Mouse (Mus musculus) forebrain, embryonic 13.5 days (tissue): ENCODE measurements at regions not wholly inside any gene's neighbourhood (a gene's known extent, or its start where the extent isn't known, plus 50 kb on each side); places are given as distances from the start of the nearest gene placed in this dataset.

Experiments used
- ATAC-seq: fragments of 200-750 bp; cut with Nextera tagmentation; 2 replicates; pipeline ENCODE4 v1.8.0; 2017
- H3K27ac ChIP-seq: fragments of 300-500 bp; sonication (generic); 2 replicates; pipeline ENCODE4 v1.5.1; 2015; ENCODE audit warnings: inconsistent platforms, mild to moderate bottlenecking, moderate library complexity
- H3K27me3 ChIP-seq: fragments of 300-500 bp; sonication (generic); 2 replicates; pipeline ENCODE4 v1.6.1; 2015; ENCODE audit warnings: mild to moderate bottlenecking, inconsistent platforms
- H3K36me3 ChIP-seq: fragments of 300-500 bp; sonication (generic); 2 replicates; pipeline ENCODE4 v1.6.1; 2015; ENCODE audit warnings: mild to moderate bottlenecking, inconsistent platforms; ENCODE audit not compliant: poor library complexity, severe bottlenecking
- H3K4me1 ChIP-seq: fragments of 300-500 bp; sonication (generic); 2 replicates; pipeline ENCODE4 v1.6.1; 2015; ENCODE audit warnings: inconsistent platforms
- H3K4me2 ChIP-seq: fragments of 300-500 bp; sonication (generic); 2 replicates; pipeline ENCODE4 v1.6.1; 2015; ENCODE audit warnings: inconsistent platforms, mild to moderate bottlenecking, moderate library complexity
- H3K4me3 ChIP-seq: fragments of 300-500 bp; sonication (generic); 2 replicates; pipeline ENCODE4 v1.5.1; 2015; ENCODE audit warnings: mild to moderate bottlenecking, inconsistent platforms
- H3K9ac ChIP-seq: fragments of 300-500 bp; sonication (generic); 2 replicates; pipeline ENCODE4 v1.6.1; 2015; ENCODE audit warnings: mild to moderate bottlenecking, inconsistent platforms
- H3K9me3 ChIP-seq: fragments of 300-500 bp; sonication (generic); replicated peaks from 2 replicates; pipeline ENCODE4 v1.6.1; 2016; ENCODE audit warnings: inconsistent platforms
- WGBS: fragments of 180-500 bp; shearing (Covaris S2); methylation state at CpG from one replicate; pipeline ENCODE4 v1.1.7; 2015; 5-methylcytosine and 5-hydroxymethylcytosine counted together

DNA sequence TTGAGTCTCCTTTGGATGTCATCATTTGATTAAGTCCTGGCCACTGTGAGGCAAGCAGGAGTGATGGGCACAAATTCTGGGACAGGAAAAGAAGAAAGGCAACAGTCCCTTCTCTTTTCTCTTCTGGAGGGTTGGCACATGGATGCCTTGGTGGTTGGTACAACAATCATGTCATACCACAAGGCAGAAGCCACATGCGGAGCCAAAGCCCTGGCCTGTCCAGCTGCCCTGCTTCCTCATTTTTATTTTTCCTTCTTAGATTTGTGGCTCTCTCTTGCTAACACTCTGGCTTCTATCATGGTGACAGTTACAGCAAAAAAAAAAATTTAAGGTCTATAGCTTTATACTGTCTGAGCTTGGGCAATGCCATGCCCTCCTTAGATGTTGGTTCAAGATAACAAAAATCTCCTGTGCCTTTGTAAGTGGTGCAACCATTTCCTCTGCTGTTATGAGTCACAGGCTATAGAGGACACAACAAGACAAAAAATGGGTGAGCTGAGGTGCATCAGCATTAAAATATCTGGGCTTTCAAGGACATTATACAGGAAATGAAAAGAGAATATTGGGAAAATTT is 158.2 kb downstream of the Evx1 start:
- no peak overlapping the region for H3K4me3 ChIP-seq
- WGBS: 93% methylated on average over 1 of the region's 1 CpGs
- H3K4me1 ChIP-seq: peaks cover 13% of the 10 kb centered on the region
- no peak for ATAC-seq
- no peak overlapping the region for H3K4me2 ChIP-seq
- 0 out of 2 replicates have a peak, but pooled peaks cover 7% of the 10 kb centered on the region for H3K27me3 ChIP-seq
- H3K9ac ChIP-seq: no peak overlapping the region
- H3K36me3 ChIP-seq: no peaks in the 10 kb centered on the region
- no peak overlapping the region for H3K27ac ChIP-seq
- H3K9me3 ChIP-seq: no peaks in the 10 kb centered on the region

DNA sequence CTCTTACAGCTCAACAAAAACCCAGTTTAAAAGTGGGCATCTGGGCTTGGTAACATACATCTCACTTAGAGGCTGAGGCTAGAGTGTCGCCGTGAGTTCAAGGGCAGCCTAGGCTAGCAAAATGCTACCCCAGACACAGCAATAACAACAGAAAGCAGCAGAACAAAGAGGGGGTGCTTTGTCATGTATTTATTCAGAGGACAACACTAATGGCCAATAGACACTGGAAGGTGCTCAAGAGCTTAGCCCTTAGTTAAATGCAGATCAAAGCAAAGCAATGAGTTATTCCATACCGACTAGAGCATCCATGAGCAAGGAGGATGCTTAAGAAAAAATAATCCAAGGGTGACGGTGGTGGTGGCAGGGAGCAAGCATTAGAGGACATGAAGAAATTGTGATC is 158.7 kb downstream of the Evx1 start:
- 0 out of 2 replicates have a peak, but pooled peaks cover 7% of the 10 kb centered on the region for H3K27me3 ChIP-seq
- H3K4me2 ChIP-seq: no peak overlapping the region
- H3K4me3 ChIP-seq: no peak overlapping the region
- ATAC-seq: no peak
- H3K9ac ChIP-seq: no peak overlapping the region
- H3K36me3 ChIP-seq: no peaks in the 10 kb centered on the region
- 82% methylated on average over 4 of the region's 4 CpGs for WGBS
- H3K9me3 ChIP-seq: no peaks in the 10 kb centered on the region
- H3K4me1 ChIP-seq: peaks cover 13% of the 10 kb centered on the region
- H3K27ac ChIP-seq: no peak overlapping the region

DNA sequence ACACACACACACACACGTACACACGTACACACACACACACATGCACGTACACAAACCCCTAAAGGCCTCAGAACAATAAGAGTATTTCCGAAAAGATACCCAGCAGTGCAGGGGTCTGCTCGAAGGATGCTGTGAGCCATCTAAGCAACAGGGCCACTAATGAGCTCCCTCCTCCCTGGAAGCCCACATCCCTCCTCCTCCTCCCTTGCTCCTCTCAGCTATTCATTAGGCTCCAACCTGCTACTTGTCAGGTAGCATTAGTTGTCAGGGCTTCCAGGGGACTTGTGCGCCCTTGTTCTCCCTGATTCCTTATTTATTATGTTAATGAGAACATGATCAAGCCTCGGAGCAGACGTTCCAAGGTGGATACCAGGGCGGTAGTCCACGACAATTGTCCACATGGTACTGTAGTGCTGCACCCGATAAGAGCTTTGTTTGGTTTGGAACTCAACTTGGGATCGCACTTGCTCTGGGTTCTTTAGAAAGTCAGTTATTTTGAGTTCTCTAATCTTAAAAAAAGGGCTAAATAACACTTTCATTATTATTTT is 159.8 kb downstream of the Evx1 start:
- H3K27ac ChIP-seq: no peak overlapping the region
- H3K27me3 ChIP-seq: 0 out of 2 replicates have a peak, but pooled peaks cover 7% of the 10 kb centered on the region
- no peak overlapping the region for H3K9ac ChIP-seq
- peaks cover 13% of the 10 kb centered on the region for H3K4me1 ChIP-seq
- no peaks in the 10 kb centered on the region for H3K36me3 ChIP-seq
- no peak overlapping the region for H3K4me3 ChIP-seq
- no peaks in the 10 kb centered on the region for H3K9me3 ChIP-seq
- WGBS: 37% methylated on average over 12 of the region's 12 CpGs
- H3K4me2 ChIP-seq: no peak overlapping the region
- no peak for ATAC-seq

DNA sequence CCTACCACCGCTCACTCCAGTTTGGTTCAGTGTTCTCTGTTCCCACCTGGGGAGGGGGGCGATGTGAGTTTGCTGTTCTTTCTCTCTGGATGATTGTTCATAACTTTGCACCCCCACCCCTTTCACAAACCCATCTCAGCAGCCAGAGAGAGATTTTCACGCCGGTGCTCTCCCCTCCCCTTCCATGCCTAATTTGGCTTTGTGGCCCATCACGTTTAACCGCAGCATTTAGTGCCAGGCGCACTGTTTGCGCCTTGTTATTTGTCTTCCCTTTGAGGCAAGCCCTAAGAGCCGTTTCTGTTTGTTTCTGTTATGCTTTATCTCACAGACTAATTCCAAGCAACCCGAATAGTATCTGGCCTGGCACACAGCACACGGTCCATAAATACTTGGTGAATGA is 160.6 kb downstream of the Evx1 start:
- H3K27ac ChIP-seq: no peak overlapping the region
- H3K9ac ChIP-seq: no peak overlapping the region
- H3K4me2 ChIP-seq: no peak overlapping the region; the same call in 1 of the 2 replicates
- H3K4me3 ChIP-seq: no peak overlapping the region
- peaks cover 13% of the 10 kb centered on the region for H3K4me1 ChIP-seq
- no peak for ATAC-seq
- H3K27me3 ChIP-seq: 0 out of 2 replicates have a peak, but pooled peaks cover 7% of the 10 kb centered on the region
- H3K36me3 ChIP-seq: no peaks in the 10 kb centered on the region
- 37% methylated on average over 11 of the region's 11 CpGs for WGBS
- no peaks in the 10 kb centered on the region for H3K9me3 ChIP-seq

DNA sequence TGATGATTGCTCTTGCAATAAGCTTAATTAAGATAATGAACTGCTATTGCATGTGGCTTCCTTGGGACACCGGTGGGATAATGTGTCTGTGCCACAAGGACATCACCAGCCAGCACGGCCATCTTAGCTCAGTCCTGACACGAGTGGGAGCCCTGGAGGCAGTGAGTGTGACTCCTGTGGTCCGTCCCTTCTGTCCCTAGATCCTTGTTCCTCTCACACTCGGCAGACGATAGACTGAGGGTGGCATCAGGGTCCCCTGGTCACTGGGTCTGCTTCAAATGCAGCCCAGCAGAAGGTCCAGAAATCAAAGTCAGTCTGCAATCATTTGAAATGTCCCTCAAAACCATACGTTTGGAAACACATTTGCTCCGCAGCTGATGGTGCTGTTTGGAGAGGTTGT is 162.4 kb downstream of the Evx1 start:
- peaks cover 13% of the 10 kb centered on the region for H3K4me1 ChIP-seq
- H3K27ac ChIP-seq: no peak overlapping the region
- no peak for ATAC-seq
- no peak overlapping the region for H3K4me2 ChIP-seq
- H3K9ac ChIP-seq: no peak overlapping the region
- H3K27me3 ChIP-seq: 0 out of 2 replicates have a peak, but pooled peaks cover 7% of the 10 kb centered on the region
- H3K4me3 ChIP-seq: no peak overlapping the region
- no peaks in the 10 kb centered on the region for H3K36me3 ChIP-seq
- H3K9me3 ChIP-seq: no peaks in the 10 kb centered on the region
- WGBS: 85% methylated on average over 8 of the region's 8 CpGs

DNA sequence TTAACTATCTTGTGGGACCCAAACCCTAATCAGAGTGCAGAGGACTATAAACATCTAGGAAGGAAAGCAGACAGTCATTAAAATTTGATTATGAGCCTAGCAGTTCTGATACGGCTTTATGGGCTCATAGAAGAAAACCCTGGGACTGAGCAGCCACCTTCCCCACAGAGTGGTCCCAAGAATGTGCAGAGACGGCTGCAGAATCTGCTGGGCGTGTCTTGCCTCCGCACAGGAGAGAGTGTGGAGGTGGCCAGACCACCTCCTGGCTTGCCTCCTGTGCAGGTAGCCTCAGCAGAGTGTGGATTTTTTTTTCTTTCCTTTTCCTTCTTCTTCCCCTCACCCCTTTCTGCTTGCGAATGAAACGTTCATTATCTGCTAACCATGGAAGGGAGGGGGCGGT is 163.3 kb downstream of the Hibadh start:
- H3K27me3 ChIP-seq: peaks cover 8% of the 10 kb centered on the region; the same call in 1 of the 2 replicates
- H3K4me3 ChIP-seq: no peak overlapping the region
- peaks cover 13% of the 10 kb centered on the region for H3K4me1 ChIP-seq
- no peak overlapping the region for H3K27ac ChIP-seq
- H3K4me2 ChIP-seq: no peak overlapping the region
- H3K9ac ChIP-seq: no peak overlapping the region
- 71% methylated on average over 7 of the region's 7 CpGs for WGBS
- no peak for ATAC-seq
- H3K36me3 ChIP-seq: no peaks in the 10 kb centered on the region
- H3K9me3 ChIP-seq: no peaks in the 10 kb centered on the region

DNA sequence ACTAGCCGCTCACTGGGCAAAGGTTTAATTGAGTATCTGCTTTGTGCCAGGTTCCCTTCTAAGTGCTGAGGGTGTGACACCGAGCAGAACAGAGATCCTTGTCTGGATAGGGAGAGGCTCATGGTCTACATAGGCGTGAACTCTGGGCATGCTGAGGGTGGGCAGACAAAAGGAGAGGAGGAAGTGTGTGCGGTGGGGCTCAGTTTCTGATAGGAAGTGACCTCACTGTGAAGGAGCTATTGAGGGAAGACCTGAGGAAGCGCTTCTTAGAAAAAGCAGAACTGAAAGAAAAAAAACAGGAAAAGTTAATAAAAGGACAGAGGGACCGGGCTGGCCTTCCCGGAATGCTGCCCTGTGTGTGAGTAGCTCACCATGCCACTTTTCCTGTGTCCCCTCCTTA is 162.8 kb downstream of the Hibadh start:
- Histone ChIP-seq H3K27me3 (peaks cover 12% of the 10 kb centered on the region; the same call in 1 of the 2 replicates), H3K27ac (no peak overlapping the region), H3K9me3 (no peaks in the 10 kb centered on the region), H3K4me2 (no peak overlapping the region), H3K4me3 (no peak overlapping the region), H3K9ac (no peak overlapping the region), H3K4me1 (peaks cover 13% of the 10 kb centered on the region), H3K36me3 (no peaks in the 10 kb centered on the region)
- no peak for ATAC-seq
- 83% methylated on average over 7 of the region's 7 CpGs for WGBS

DNA sequence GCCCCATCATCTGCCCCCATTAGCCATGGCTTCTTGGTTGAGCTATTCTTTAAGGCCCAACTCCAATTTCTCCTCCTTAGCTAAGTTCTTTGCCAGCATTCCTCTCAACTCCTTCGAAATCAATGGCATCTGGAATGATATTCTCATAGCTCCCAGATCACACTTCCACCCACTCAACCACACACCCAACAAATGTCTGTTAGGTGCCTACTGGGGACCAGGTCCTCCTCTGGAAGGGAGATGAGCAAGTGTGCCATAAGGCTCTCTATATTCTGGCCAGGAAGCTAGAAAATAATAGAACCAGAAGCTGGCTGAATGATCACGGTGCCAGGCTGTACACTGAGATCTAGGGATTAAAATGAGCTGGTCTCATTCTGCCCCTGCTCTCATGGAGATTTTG is 161.6 kb downstream of the Hibadh start:
- peaks cover 20% of the 10 kb centered on the region; the same call in 1 of the 2 replicates for H3K27me3 ChIP-seq
- H3K4me1 ChIP-seq: peaks cover 7% of the 10 kb centered on the region; the same call in 1 of the 2 replicates
- H3K4me2 ChIP-seq: no peak overlapping the region
- H3K36me3 ChIP-seq: no peaks in the 10 kb centered on the region
- H3K9ac ChIP-seq: no peak overlapping the region
- no peaks in the 10 kb centered on the region for H3K9me3 ChIP-seq
- 81% methylated on average over 2 of the region's 2 CpGs for whole genome bisulfite sequencing
- H3K27ac ChIP-seq: no peak overlapping the region
- ATAC-seq: no peak
- H3K4me3 ChIP-seq: no peak overlapping the region

DNA sequence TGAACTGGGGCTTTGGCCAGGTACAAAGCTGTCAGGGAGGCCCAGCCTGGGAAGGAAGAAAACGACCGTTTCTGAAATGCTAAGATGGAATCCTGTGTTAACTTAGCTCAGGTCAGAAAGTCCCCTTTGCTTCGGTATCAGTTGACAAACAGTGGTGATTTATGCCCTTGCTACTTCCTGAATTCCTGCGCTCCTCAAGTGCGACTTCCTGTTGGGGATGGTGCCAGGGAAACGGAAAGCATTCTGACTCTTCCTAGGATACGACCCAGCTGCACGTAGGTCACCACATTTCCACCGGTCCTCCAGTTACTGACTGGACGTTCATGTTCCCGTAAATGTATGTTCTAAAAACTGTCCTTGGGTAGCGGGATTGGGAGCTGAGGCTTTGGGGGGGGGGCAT is 161.0 kb downstream of the Hibadh start:
- Histone ChIP-seq H3K36me3 (no peaks in the 10 kb centered on the region), H3K4me2 (no peak overlapping the region), H3K4me3 (no peak overlapping the region), H3K9me3 (no peaks in the 10 kb centered on the region), H3K4me1 (peaks cover 2% of the 10 kb centered on the region; the same call in 1 of the 2 replicates), H3K27ac (no peak overlapping the region), H3K27me3 (peaks cover 20% of the 10 kb centered on the region; the same call in 1 of the 2 replicates), H3K9ac (no peak overlapping the region)
- no peak for ATAC-seq
- WGBS: 85% methylated on average over 12 of the region's 12 CpGs

DNA sequence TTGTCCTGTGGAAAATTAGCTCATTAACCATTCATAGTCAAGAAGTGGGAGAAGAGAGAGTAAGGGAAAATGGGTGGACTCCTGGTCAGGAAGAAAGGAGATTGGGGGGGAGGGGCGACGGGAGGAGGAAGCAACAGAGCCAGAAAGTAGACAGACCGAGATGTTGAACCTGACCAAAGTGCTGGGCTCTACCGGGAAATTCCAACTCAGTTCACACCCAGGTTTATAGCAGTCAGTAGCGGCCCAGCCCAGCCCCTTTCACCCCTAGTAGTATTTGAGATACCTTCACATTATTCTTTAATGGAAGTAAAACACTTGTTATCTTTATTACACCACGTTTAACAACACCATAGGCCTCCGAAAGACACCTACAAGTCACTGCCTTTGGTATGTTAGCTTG is 158.2 kb downstream of the Hibadh start:
- no peak for ATAC-seq
- Histone ChIP-seq H3K27me3 (peaks cover 25% of the 10 kb centered on the region; the same call in 1 of the 2 replicates), H3K4me3 (no peak overlapping the region), H3K36me3 (no peaks in the 10 kb centered on the region), H3K4me1 (peaks cover 10% of the 10 kb centered on the region), H3K27ac (no peak overlapping the region), H3K9me3 (no peaks in the 10 kb centered on the region), H3K4me2 (no peak overlapping the region), H3K9ac (no peak overlapping the region)
- WGBS: 88% methylated on average over 7 of the region's 7 CpGs

DNA sequence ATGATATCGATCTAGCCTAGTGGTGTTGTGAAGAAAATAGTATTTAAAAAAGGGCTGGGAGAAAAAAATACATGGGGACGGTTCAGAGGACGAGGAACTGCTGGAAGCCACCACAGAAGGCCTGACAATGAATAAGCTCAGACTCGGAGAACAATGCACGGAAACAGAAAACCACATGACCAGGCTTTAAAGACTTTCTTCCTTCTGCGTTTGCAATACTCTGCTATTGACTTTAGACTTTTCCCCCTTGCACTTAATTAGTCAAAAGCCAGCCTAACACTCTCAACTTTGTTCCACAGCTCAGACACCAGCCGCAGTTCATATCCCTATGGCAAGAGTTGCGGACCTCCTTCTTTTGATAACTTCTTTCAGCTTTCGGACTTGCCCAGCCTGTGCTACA is 154.0 kb downstream of the Hibadh start:
- ATAC-seq: no peak
- peaks cover 33% of the 10 kb centered on the region; the same call in 1 of the 2 replicates for H3K27me3 ChIP-seq
- 66% methylated on average over 9 of the region's 9 CpGs for WGBS

DNA sequence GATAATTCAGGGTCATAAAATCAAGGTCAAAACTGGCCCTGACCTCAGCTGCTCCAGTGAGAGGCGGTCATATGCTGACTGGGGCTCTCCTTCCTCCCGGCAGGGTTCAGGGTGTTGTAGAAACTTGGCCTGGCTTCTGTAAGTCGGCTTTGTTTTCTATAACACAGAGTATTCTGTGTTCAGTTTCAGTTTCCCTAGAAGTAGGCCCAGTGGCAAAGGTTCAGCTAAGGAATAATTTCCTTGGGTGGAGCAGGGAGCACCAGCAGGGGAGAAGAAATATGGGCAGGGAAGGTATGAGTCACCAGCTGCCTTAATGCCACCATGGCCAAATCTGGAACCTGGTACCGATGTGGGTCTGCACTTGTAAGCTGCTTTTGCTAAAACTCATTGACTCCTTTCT is 153.5 kb downstream of the Hibadh start:
- H3K4me2 ChIP-seq: no peak overlapping the region
- no peak for ATAC-seq
- H3K4me3 ChIP-seq: no peak overlapping the region
- 86% methylated on average over 4 of the region's 4 CpGs for WGBS
- H3K9ac ChIP-seq: no peak overlapping the region
- H3K27me3 ChIP-seq: peaks cover 33% of the 10 kb centered on the region; the same call in 1 of the 2 replicates
- no peaks in the 10 kb centered on the region for H3K9me3 ChIP-seq
- H3K27ac ChIP-seq: no peak overlapping the region
- no peaks in the 10 kb centered on the region for H3K36me3 ChIP-seq
- H3K4me1 ChIP-seq: peaks cover 10% of the 10 kb centered on the region

More for the DNA sequence above, 154.0 kb downstream of the Hibadh start:
- no peak overlapping the region for H3K4me3 ChIP-seq
- no peaks in the 10 kb centered on the region for H3K36me3 ChIP-seq
- no peak overlapping the region for H3K27ac ChIP-seq
- H3K9me3 ChIP-seq: no peaks in the 10 kb centered on the region
- H3K4me1 ChIP-seq: peaks cover 10% of the 10 kb centered on the region
- H3K4me2 ChIP-seq: no peak overlapping the region
- no peak overlapping the region for H3K9ac ChIP-seq

DNA sequence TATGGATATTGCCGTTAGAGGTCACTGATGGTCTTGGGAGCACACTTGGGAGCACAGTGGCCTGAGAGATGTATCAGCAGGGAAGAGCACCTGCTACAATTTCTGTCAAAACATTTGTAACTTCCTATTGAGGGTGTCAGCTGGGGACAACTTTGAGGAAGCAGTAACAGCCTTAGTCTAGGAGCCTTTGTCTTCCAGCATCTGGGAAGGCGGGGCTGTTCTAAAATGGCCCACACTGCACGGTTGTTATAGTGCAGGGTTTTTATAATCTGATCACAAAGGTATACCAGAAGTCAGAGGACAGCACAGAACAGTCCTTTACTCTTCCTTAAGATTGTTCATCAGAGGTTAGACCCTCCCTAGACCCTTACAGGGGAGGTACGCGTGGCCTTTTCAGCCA is 152.3 kb downstream of the Hibadh start:
- Histone ChIP-seq H3K4me2 (no peak overlapping the region), H3K9ac (no peak overlapping the region), H3K27me3 (peaks cover 23% of the 10 kb centered on the region; the same call in 1 of the 2 replicates), H3K4me1 (peaks cover 10% of the 10 kb centered on the region), H3K9me3 (no peaks in the 10 kb centered on the region), H3K36me3 (no peaks in the 10 kb centered on the region), H3K4me3 (no peak overlapping the region), H3K27ac (no peak overlapping the region)
- WGBS: 88% methylated on average over 5 of the region's 5 CpGs
- no peak for ATAC-seq
